Mouse (Mus musculus) T-helper 2 cell (primary cell): ENCODE data around the gene Azin2.

ENCODE experiments used
- in situ Hi-C: fragments of 300-600 bp; cut with MboI, MseI; formaldehyde crosslinking; loops from one replicate; pipeline ENCODE4 v1.15.1; 2025; ENCODE audit warnings: high pct_unique_total_duplicates

The Azin2 gene

DNA sequence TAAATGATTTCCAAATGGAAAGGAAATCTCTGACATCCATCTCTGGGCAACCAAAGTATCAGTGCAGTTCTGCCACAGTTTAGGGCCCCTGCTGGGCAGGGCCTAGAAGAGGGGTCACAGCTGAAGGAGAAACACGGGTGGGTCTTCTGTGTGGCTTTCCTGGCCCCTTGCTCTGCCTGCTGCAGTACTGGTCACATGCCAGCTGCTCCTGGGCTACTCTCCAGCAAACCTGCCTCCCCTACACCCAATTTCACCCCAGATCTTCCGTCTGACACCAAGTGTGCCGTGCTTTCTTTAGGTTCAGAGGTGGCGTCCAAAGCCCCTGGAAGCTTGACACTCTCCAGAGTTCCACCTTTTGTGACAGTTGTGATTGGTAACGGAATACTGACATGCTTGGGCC is 26.6 kb downstream of the Azin2 start:
- in situ Hi-C loops = no loop called here

DNA sequence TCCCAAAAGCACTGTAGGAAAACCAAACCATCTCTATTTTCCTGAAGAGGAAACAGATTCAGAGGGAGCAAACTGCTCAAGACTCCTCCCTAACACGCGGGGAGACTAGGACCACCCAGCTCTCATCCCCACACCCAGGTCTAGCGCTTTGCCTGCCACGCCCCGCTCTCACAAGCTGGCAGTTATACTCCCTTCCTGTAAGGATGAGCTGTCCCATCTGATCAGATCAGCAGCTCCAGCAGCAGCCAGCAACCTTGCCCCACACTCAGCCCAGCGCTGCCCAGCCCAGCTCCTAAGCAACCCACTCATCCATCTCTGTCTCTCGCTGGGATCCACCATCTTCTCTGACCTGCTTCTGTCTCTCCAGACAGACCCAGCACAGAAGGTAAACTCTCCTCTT is 29.5 kb downstream of the Azin2 start:
- in situ Hi-C loops = no loop called here

DNA sequence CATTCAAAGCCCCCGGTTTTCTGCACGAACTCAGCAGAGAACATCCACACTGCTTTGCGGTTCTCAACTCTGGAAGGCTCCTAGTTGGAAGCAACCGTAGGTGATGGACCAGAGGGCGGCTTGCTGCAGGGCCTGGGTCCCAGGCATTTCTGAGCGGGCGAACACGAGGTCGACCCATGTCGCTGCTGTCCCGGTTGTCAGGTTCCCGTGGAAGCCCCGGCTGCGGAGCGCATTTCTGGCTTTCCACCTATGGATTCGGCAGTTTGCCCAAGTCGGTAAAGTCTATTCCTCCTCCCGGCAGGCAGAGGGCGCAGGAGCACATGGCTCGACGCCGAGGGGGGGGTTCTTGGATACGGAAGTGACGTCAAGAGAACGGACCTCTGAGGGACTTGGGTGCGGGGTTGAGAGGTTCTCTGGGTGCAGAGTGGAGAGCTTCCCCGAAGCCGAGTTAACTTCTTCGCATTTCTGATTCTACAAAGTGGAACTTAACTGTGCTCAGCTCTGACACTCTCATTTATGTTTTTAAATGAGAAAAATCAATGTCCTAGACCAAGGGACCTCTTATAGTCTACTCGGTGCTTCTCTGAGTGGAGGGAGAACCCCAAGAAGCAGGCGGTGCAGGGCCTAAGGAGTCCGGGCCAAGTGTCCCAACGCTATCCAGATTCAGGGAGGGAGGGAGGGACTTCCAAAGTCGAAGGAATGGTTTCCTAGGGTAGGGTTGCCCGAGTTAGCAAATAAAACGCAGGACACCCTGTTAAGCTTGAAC is 37.2 kb downstream of the Azin2 start:
- in situ Hi-C loops = no loop called here

DNA sequence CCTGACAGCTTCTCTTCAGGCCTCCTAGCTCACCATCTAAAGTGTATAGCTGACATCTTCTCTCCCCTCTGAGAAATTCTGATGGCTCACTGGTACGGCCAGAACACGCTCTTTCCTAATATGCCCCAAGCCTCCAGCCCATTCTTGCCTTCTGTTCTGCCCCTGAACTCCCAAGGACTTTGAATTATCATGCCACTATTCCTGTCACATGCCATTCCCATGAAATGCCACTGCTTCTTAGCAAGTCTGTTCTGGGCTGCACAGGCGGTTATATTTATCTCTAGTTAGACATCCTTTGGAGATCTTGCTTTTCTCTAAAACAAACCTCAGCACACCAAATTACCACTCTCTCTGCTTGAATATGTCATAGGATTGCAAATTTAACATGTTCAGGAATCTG is 38.6 kb downstream of the Azin2 start:
- in situ Hi-C loops = no loop called here

DNA sequence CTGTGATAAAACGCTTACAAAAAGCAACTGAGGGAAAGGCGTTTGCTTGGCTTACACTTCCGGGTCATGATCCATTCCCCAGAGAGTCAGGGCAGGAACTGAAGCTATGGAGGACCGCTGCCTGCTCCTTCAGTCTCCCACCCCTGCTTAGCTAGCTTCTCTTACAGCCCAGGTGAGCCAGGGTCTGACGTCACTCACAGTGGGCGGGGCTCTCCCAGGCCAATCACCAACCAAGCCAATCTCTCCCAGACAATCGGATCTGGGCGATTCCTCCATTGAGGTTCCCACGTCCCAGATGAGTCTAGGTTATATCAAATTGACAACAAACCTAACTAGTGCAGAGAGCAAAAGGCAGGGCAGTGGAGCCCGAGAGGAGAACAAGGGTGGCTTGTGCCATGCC is 43.1 kb downstream of the Azin2 start:
- in situ Hi-C loops = no loop called here

DNA sequence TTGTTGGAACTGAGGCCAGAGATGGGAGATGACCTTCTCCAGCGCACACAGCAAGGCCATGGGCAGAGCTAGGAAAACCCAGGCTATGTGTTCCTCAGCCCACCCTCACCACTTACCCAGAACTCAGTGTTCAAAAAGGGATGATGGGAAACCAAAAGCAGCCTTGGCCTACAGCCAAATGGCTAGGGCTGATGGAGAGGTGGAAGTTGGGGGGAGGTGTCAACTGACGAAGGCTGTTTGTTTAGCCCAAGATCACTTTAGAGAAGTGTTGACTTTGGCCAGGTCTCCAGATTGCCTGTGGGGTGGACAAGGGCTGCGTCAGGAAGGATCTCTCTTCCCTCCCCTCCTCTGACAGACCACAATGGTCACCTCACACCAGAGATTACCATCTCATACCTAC is 44.1 kb downstream of the Azin2 start:
- in situ Hi-C loops = no loop called here

DNA sequence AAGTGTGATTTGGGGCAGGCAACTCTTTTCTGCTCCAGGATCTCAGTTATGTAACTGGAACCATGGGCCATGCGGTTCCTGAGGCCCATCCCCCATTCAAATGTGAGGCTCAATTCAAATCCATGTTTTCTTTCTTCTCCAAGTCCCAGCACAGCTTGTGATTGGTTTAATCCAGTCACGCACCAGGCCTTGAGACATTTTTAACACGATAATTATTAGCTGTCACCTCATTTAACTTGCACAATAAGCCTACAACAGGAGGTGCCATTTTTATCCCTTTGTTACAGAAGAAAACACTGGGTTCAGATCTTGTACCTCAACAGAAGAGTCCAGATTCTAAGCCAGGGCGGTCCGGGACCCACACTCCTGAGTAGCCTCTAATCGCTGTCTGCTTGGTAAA is 44.5 kb downstream of the Azin2 start:
- in situ Hi-C loops = no loop called here

DNA sequence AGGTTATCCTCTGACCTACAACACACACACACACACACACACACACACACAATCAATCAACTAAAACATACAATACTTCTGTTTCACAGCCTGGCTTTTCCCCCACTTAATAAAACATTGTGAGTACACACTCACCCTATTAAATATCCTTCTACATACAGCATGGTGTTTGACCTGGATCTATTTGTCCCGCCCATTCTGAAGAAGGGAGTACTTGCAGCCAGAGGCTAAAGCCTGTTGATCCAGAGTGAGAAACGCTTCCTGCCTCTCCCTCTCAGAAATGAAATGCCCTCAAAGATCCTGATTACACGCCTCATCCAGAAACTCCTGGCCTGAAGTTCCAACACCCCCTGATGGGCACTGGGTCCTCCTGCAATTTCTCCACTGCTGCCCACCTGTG is 45.1 kb downstream of the Azin2 start:
- in situ Hi-C loops = no loop called here

DNA sequence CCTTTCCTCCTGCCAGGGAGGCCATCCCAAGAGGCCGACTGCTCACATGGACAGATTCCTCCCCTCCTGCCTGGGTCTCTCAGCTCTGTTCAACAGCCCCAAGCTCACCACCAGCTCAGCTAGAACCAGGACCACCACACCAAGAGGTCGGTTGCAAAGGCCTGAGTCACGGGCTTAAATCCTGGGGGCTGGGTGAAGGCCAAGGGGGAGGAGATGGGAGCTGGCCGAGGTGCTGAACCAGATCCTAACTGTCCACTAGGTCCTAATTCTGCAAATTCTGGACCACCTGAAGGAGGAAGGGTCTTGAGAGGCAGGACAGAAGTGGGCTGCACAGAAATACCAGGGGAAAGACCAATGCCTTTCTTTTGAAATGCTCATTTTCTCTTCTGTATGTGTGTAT is 48.4 kb downstream of the Azin2 start:
- in situ Hi-C loops = no loop called here

DNA sequence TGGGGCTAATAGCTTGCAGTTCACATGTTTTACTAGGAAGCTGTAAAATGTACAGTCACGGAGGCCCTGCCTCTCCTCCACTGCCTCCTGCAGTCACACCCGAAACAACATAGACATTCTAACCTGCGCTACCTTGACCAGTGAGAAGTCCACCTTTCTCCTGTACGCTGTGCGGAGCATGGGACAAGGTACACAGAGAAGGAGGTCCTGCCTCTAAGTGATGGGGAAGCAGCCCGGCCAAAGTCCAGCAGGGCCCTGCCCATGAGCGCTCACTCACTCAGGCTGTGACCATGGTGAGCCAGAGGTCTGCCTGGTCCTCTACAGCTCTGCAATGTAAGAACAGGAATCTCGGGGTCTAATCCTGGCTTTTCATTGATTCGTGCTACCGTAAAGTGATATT is 50.2 kb downstream of the Azin2 start:
- in situ Hi-C loops = no loop called here

DNA sequence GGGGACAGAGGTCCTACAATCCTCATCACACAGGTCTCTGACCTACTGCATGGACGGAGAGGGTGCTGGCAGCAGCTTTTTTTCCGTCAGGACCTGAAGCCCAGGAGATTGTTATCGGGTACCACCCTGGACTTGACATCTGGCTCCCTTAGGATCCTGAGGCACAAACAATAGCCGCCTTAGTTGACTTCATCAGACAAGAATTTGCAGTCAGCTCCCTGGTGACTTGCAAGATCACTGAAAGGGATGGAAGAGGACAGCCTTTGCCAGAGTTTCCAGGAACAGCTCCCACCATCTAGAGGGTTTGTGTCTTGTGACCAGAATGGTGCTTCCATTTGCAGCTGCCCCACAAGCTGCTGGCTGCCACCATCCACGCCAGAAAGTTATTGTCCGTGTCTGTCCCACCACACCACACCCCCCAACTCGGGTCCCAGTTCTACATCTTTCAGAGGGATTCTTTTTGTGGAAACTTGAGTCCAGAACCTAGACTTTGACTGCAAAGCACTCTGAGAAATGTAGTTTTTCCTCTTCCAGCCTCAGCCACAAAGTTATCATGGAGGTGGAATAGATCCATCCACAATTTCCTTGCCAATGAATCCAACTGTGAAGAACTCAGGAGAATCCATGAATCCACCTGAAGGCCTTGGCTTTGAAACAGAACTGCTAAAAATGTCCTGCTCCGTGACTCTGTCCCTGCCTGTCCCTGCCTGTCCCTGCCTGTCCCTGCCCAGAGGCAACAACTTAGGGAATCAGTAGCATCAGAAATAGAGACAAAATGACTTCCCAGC is 51.8 kb downstream of the Azin2 start:
- in situ Hi-C loops = no loop called here

DNA sequence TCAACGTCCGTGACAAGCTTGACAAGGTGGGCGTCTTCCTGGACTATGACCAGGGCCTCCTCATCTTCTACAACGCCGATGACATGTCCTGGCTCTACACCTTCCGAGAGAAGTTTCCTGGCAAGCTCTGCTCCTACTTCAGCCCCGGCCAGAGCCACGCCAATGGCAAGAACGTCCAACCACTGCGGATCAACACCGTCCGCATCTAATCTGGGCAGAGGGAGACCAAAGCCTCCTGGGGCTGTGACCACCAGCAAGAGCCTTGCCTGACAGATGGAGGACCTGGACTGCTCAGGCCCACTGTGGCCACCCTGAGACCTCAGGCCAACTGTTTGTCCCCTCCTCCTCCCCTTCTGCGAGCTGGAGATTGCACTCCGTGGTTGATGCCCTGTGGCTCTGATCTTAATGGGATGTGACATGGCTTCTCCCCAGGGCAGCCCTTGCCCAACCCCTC is 52.8 kb downstream of the Azin2 start:
- in situ Hi-C loops = no loop called here

DNA sequence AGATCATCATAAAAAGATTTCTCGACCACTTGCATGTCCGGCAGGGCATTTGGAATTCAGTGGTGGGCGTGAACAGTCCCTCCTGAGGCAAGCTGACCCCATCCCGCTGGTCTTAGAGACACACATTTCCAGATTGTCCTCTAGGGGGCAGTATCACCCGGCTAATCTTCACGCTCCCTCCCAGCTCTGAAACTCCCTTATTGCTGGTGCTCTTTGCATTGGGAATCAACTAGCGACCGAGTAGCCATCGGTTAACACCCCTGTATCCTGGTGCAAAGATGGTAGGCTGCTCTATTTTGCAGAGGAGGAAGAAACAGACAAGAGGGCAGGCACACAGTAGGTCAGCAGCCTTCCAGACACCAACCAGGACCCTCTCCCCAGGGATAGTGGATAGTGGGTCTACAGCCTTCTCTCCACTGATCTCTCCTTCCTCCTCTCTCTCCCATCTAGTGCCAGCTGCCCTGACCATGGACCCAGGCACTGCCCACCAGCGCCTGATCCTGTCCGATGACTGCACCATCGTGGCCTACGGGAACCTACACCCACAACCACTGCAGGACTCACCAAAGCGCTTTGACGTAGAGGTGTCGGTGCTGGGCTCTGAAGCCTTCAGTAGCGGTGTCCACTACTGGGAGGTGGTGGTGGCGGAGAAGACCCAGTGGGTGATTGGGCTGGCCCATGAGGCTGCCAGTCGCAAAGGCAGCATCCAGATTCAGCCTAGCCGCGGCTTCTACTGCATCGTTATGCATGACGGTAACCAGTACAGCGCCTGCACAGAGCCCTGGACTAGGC is 53.5 kb downstream of the Azin2 start:
- in situ Hi-C loops = no loop called here

DNA sequence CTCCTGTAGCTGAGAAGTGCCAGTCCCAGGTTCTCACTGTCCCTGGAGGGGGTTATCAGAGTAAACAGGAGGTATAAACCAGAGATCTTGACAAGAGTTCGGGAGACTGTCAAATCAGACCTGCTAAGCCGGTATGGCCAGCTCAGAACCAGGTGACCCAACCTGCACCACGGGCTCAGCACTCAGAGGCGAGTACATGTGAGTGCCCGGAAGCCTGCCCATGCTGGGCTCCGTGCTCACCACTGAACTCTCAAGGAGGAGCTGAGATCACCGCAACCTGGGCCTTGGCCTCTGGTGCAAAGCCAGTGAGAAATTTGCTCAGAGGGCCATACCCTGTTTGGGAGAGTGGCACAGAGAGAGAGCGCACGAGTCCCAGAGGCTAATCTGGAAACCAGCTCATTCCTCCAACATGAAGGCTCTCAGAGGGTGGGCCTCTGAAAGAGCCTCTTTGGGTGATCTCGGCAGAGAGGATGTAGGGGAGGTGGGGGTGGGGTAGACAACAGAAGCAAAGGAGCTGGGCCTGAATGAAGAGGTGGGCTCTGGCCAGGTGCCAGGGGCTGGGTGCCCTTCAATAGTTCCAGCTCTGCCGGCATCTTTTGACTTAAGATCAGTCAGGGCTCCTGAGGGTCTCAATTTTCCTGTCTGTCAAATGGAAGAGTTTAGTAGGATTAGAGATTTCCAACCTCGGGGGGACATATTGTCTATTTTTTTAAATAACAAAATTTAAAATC is 54.8 kb downstream of the Azin2 start:
- in situ Hi-C loops = no loop called here

DNA sequence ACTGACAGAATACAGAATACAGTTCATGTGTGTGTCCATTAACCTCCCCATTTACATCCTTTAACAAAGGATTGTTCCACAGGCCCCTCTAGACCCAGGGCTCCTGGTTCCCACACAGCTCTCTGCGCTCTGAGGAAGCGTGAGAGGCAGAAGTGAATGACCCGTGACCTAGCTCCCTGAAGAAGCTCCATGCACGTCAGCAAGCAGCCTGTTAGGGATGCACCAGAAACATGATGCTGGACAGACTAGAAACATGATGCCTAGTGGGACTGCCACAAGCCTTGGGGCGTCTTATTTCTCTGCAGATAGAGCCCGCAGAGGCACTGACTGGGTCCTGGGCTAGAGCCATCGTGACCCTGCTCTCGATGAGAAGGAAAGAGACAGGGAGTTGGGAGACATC is 55.5 kb downstream of the Azin2 start:
- in situ Hi-C loops = no loop called here

DNA sequence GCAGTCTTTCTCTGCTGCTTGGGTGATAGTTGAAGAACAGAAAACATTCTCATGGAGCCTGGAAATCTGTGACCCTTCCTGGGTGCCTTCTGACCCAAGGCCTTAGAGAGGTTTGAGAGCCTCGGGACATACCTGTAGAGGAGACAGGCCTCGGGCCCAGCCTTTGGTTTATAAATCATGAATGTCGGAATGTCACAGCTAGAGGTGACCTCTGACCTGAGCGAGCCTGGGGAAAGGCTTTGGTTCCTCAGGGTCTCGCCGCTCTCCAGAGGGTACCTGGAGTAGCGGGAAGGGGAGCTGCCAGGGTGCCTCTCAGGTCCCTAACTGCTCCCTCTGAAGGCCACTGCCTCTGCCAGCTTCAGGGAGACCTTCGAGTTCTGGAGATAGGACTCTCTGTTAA is 57.0 kb downstream of the Azin2 start:
- in situ Hi-C loops = no loop called here

DNA sequence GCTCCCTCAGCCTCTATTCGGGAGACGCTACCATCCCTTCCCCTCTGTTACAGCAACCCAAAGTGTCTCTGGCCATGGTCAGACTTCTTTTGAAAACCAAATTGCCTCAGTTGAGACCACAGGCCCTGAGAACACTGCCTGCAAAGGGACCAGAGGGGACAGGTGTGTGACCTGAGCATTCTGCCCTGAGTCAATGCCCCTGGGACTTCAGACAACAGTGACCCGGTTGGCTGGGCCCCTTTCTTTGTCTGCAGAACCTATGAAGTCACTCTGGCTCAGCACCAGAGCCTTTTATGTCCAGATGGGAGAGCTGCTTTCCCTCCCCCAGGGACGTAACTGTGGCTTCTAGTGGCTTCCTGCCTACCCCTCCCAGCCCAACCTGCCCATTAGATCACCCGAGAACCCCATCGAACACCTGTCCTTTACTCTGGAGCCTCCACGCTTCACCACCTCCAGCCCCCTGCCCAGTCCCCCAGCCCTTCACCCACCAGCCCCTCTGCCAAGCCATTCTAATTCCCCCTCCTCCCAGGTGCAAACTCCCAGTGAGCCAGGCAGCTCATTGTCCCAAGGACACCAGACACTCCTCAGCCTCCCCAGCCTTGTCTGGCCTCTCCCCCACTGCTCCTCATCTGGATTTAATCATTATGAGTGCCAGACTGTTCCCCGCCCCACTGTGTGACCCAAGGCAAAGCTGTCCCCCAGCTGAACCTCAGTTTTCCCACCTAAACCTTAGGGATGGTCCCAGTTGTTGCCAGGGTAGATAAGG is 58.0 kb downstream of the Azin2 start:
- in situ Hi-C loops = no loop called here

DNA sequence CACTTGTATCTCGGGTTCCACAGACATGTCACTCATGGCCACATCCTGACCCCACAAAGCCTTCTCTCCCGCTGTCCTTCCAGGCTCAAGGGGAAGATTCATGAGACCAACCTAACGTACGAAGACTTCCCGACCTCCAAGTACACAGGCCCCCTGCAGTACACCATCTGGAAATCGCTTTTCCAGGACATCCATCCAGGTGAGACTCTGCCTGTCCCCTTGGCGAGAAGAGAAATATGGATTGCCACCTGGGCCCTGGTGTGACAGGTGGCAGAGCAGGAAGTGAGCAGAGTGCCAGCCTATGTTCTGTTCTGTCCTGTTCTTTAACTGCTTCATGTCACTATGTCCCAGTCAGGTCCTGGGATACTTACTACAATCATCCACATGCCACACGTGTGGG is 59.9 kb downstream of the Azin2 start:
- in situ Hi-C loops = no loop called here

DNA sequence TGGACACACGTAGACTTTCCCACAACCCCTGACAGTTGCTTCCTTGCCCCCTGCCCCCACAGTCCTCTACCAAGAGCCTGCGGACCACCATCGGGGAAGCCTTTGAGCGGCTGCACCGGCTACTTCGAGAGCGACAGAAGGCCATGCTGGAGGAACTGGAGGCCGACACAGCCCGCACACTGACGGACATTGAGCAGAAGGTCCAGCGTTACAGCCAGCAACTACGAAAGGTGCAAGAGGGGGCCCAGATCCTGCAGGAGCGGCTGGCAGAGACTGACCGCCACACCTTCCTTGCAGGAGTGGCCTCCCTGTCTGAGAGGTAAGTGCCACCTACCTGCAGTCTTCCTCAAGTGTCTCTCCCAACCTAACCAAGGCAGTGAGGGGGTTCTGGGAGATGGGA is 61.8 kb downstream of the Azin2 start:
- in situ Hi-C loops = no loop called here

DNA sequence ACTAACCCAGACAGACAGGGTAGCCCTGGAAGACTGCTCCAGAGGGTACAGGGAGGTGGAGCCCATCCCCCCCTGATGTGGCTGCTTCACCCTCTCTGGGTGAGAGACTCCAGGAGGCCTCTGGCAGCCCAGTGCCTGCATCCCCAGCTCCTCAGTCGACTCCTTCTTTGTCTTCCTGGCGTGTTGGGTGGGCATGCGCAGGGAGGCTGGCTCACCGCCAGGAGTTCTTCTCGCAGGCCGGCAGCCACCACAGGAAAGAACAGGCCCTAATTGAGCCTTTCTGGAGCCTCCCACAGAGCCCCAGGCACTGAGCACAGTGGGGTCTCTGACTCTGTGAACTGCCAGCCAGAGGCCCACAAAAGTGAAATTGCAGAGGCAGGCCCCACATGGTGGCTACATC is 62.9 kb downstream of the Azin2 start:
- in situ Hi-C loops = loop anchor here (10.0 kb wide), 1 partner anchor 1435 kb away; no protein-coding TSS in a partner anchor

DNA sequence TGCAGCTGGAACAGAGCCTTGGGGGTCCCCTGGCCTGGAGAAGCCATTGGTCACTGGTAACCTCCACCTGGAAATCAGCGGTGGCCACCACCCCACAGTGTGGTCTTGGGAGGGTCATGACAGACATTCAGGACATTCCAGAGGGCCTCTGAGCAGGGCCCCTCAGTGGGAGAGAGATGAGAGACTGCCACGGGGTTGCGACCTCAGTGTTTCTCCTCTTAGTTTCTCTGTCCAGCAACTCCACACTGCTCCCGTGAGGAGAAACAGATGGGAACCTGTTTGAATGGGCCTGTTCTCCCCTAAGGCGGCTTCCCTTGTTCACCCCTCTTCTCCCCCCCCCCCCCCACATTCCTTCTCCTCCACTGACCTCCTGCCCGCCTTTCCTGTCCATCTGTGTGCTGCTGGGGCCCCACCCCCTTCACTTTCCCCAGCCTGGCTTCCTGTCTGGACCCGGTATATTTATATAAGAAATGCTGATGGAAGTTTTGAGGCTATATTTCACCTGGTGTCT is 64.3 kb downstream of the Azin2 start:
- in situ Hi-C loops = loop anchor here (10.0 kb wide), 1 partner anchor 1433 kb away; no protein-coding TSS in a partner anchor
